Mouse (Mus musculus): ENCODE measurements around the gene Tesk1. TPM values are rescaled to one million over a fixed set of nuclear protein-coding genes. Genes with fewer than 3 reads are reported as not detected.

Tesk1 gene
- polyA plus RNA-seq, 1 experiment: 51.5 TPM

- no peak overlapping the region for H3K27ac ChIP-seq (ENCODE audit: insufficient read depth, low read depth, low read length)
These were observed 23.3 kb upstream of the Tesk1 start for GRCm38 (mm10) chr4:43418450-43418849.

DNA sequence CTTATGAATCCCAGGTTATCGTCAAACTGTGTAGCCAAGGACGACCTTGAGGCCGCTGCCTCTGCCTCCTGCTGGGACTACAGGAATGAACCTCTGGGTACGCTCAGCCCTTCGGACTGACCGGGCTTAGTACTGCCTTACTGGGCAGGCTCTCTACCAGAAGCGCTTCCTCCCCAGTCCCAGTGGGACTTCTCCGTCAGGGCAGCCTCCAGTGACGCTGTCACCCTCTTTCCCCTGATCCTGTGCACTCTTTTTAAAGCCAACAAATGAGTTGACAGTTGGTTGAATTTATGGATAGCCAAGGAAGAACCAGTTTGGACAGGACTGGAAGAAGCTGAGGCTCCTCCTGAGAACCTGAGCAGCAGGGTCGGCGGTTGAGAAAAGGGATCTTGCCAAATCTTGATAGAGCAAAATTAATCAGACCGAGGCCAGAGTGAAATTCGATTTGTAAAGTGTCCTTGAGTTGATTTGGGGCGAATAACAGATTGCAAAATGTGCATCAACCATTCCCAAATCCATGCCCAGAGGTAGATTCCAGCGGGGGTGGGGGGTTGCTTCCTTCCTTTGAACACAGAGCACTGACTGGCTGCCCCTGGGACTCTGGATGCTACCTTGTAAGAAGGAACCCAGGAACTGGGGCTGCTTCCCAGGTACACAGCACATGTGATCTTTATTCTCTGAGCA lies 22.6 kb upstream of the Tesk1 start:
- no peak for TF ChIP-seq CTCF (IDR thresholded peaks at IDR 0.05; ENCODE audit: low read depth, low read length)
- TF ChIP-seq POLR2A (IDR thresholded peaks at IDR 0.05; ENCODE audit: borderline replicate concordance, low read depth, low read length): no peak
- Histone ChIP-seq H3K27ac (ENCODE audit: insufficient read depth, low read depth, low read length) (peak overlapping the region; percentile 33; the same call in 1 of the 2 replicates), H3K4me1 (ENCODE audit: control insufficient read depth, insufficient read depth, low read length) (peaks cover 23% of the 10 kb centered on the region), H3K4me3 (ENCODE audit: insufficient read depth, low read length) (no peak overlapping the region)

More at GRCm38 (mm10) chr4:43418450-43418849, 23.3 kb upstream of the Tesk1 start:
- Histone ChIP-seq H3K4me3 (ENCODE audit: insufficient read depth, low read length) (no peak overlapping the region), H3K4me1 (ENCODE audit: control insufficient read depth, insufficient read depth, low read length) (peaks cover 23% of the 10 kb centered on the region)
- TF ChIP-seq POLR2A (IDR thresholded peaks at IDR 0.05; ENCODE audit: borderline replicate concordance, low read depth, low read length) (no peak), CTCF (IDR thresholded peaks at IDR 0.05; ENCODE audit: low read depth, low read length) (no peak)

DNA sequence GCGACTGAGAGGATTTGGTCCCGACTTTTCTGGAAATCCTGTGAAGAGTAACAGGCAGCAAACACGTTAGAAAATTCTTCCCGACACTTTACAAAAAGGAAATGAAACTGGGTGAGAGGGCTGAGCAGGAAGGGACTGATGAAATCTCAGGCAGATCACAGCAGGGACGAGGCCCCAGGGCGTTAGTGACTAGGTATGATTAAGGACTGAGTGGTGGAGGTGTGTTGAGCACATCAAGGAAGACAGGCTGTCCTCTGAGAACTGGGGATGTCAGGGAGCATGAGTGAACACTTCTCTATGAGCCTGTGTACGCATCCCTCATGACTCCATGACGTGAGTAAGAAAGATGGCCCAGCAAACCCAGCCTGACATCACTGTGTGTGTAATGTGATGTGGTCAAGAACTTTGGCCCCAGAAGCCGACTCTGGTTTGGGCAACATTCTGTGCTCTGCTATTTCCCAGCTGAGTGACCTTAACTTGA lies 21.9 kb upstream of the Tesk1 start:
- Histone ChIP-seq H3K27ac (ENCODE audit: insufficient read depth, low read depth, low read length) (peak overlapping the region; percentile 42), H3K4me1 (ENCODE audit: control insufficient read depth, insufficient read depth, low read length) (peaks cover 23% of the 10 kb centered on the region), H3K4me3 (ENCODE audit: insufficient read depth, low read length) (0 out of 2 replicates have a peak overlapping the region, but pooled peaks have one; percentile 8)
- TF ChIP-seq POLR2A (IDR thresholded peaks at IDR 0.05; ENCODE audit: borderline replicate concordance, low read depth, low read length): no peak
- no peak for TF ChIP-seq CTCF (IDR thresholded peaks at IDR 0.05; ENCODE audit: low read depth, low read length)

DNA sequence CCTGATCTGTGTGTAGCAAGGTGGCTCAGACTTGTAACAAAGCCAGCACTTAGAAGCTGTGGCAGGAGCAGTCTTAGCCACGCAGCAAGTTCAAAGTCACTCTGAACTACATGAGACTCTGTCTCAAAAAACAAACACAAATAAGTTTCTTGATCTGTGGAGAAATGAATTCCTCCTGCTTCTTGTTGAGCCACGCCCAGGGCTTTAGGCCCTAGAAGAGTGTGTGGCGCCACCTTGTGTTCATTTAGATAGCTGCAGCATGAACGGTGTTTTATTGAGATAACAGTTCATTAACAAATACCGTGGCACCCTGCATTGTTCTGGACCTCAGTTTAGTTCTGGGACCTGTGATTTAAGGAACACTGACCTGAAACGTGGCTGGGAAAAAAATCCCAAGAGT lies 21.4 kb upstream of the Tesk1 start:
- 0 out of 2 replicates have a peak overlapping the region, but pooled peaks have one; percentile 8 for H3K4me3 ChIP-seq (ENCODE audit: insufficient read depth, low read length)
- H3K4me1 ChIP-seq (ENCODE audit: control insufficient read depth, insufficient read depth, low read length): peaks cover 23% of the 10 kb centered on the region
- TF ChIP-seq POLR2A (IDR thresholded peaks at IDR 0.05; ENCODE audit: borderline replicate concordance, low read depth, low read length) (no peak), CTCF (IDR thresholded peaks at IDR 0.05; ENCODE audit: low read depth, low read length) (peak; percentile 82)
- peak overlapping the region; percentile 42 for H3K27ac ChIP-seq (ENCODE audit: insufficient read depth, low read depth, low read length)

DNA sequence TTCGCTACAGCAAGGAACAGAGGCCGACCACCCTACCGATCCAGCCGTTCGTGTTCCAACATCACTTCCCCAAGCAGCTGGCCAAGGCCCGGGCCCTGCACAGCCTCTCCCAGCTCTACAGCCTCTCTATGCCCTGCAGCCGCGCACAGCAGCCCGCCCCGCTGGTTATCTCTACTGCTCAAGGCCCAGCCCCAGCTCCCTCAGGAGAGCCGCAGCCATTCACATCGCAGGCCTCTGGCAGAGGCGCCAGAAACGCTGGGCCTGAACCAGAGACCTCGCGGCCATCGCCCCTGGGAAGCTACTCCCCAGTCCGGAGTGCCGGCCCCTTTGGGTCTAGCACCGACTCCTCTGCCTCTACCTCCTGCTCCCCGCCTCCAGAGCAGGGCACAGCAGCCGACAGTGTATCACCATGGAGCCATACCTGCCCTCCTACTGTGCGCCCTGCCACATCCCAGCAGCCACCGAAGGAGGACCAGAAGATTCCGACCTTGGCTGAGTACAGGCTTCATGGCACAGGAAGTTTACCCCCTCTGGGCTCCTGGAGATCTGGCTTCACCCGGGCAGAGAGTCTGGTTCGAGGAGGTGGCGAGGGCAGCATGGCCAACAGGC lies 20.0 kb upstream of the Tesk1 start:
- Histone ChIP-seq H3K27ac (ENCODE audit: insufficient read depth, low read depth, low read length) (no peak overlapping the region), H3K4me1 (ENCODE audit: control insufficient read depth, insufficient read depth, low read length) (peaks cover 23% of the 10 kb centered on the region), H3K4me3 (ENCODE audit: insufficient read depth, low read length) (no peak overlapping the region)
- TF ChIP-seq POLR2A (IDR thresholded peaks at IDR 0.05; ENCODE audit: borderline replicate concordance, low read depth, low read length) (no peak), CTCF (IDR thresholded peaks at IDR 0.05; ENCODE audit: low read depth, low read length) (no peak)

GRCm38 (mm10) chr4:43423267-43423934 lies 18.3 kb upstream of the Tesk1 start:
- Histone ChIP-seq H3K4me1 (ENCODE audit: control insufficient read depth, insufficient read depth, low read length) (peaks cover 19% of the 10 kb centered on the region), H3K27ac (ENCODE audit: insufficient read depth, low read depth, low read length) (no peak overlapping the region), H3K4me3 (ENCODE audit: insufficient read depth, low read length) (no peak overlapping the region)
- no peak for TF ChIP-seq CTCF (IDR thresholded peaks at IDR 0.05; ENCODE audit: low read depth, low read length)
- TF ChIP-seq POLR2A (IDR thresholded peaks at IDR 0.05; ENCODE audit: borderline replicate concordance, low read depth, low read length): no peak

- Histone ChIP-seq H3K27ac (ENCODE audit: insufficient read depth, low read depth, low read length) (no peak overlapping the region), H3K4me1 (ENCODE audit: control insufficient read depth, insufficient read depth, low read length) (peaks cover 12% of the 10 kb centered on the region), H3K4me3 (ENCODE audit: insufficient read depth, low read length) (no peak overlapping the region)
- TF ChIP-seq CTCF (IDR thresholded peaks at IDR 0.05; ENCODE audit: low read depth, low read length): no peak
- no peak for TF ChIP-seq POLR2A (IDR thresholded peaks at IDR 0.05; ENCODE audit: borderline replicate concordance, low read depth, low read length)
These were observed 17.7 kb upstream of the Tesk1 start for GRCm38 (mm10) chr4:43424072-43424471.

- no peak overlapping the region for H3K4me3 ChIP-seq (ENCODE audit: insufficient read depth, low read length)
- no peak for TF ChIP-seq POLR2A (IDR thresholded peaks at IDR 0.05; ENCODE audit: borderline replicate concordance, low read depth, low read length)
- TF ChIP-seq CTCF (IDR thresholded peaks at IDR 0.05; ENCODE audit: low read depth, low read length): no peak
- H3K27ac ChIP-seq (ENCODE audit: insufficient read depth, low read depth, low read length): no peak overlapping the region
- H3K4me1 ChIP-seq (ENCODE audit: control insufficient read depth, insufficient read depth, low read length): peaks cover 4% of the 10 kb centered on the region
These were observed 16.5 kb upstream of the Tesk1 start for GRCm38 (mm10) chr4:43425197-43425596.

DNA sequence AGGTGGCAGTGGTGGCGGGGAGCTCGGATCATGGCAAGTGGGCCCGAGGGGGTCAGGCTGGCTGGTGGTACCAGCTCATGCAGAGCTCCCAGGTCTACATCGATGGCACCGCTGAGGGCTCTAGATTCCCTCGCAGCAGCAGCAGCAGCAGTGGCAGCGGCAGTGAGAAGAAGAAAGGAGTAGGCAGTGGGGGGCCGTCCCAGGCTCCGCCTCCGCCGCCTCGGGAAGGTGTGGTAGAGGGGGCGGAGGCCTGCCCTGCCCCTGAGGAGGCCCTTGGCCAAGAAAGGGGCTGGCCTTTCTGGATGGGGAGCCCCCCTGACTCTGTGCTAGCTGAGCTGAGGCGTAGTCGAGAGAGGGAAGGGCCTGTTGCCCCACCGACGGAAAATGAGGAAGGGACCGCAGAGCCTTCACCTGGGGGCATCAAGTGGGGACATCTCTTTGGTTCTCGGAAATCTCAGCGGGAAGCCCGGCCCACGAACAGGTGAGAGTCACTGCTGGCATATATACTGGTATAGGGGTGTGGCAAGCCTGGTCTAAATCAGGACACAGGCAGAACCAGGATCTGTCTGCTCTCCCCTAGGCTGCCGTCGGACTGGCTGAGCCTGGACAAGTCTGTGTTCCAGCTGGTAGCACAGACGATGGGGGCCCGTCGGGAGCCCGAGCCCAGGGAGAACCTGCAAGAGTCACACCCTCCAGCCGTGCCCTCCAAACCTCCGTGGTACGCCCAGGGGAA lies 15.9 kb upstream of the Tesk1 start:
- H3K27ac ChIP-seq (ENCODE audit: insufficient read depth, low read depth, low read length): no peak overlapping the region
- TF ChIP-seq CTCF (IDR thresholded peaks at IDR 0.05; ENCODE audit: low read depth, low read length) (no peak), POLR2A (IDR thresholded peaks at IDR 0.05; ENCODE audit: borderline replicate concordance, low read depth, low read length) (no peak)
- no peak overlapping the region for H3K4me3 ChIP-seq (ENCODE audit: insufficient read depth, low read length)
- H3K4me1 ChIP-seq (ENCODE audit: control insufficient read depth, insufficient read depth, low read length): no peaks in the 10 kb centered on the region

All from bone marrow macrophage, adult 2 months (primary cell).